Mouse (Mus musculus) testis, postnatal 10 days (tissue): ENCODE measurements at regions not wholly inside any gene's neighbourhood (a gene's known extent, or its start where the extent isn't known, plus 50 kb on each side); places are given as distances from the start of the nearest gene placed in this dataset.

Experiments used
- DNase-seq: peaks from one replicate; pipeline ENCODE4 v3.0.0; 2021; ENCODE audit warnings: low spot score

GRCm38 (mm10) chr9:41682911-41683310 is 441.2 kb downstream of the Sorl1 start:
- no peak for DNase-seq

- DNase-seq: no peak
These were observed 448.4 kb downstream of the Sorl1 start for GRCm38 (mm10) chr9:41675656-41676055.

DNA sequence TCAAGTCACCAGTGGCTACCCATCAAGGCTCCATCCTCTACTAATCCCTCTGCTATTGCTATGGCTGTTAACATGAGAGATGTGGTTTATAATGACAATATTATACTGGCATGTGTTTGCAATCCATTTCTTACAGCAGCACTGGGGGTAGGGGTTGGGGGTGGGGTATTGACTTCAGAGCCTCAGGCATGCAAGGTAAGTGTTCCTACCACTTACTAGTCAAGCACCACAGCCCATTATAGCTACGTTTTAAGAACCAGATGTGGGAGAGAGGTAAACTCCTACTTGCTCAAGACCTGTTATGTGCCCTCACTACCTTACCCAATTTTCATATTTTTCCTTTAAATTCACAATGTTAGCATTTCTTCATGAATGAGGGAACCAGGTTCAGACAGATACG is 451.1 kb downstream of the Sorl1 start:
- no peak for DNase-seq

GRCm38 (mm10) chr9:41668741-41669140 is 455.4 kb downstream of the Sorl1 start:
- DNase-seq: no peak

DNA sequence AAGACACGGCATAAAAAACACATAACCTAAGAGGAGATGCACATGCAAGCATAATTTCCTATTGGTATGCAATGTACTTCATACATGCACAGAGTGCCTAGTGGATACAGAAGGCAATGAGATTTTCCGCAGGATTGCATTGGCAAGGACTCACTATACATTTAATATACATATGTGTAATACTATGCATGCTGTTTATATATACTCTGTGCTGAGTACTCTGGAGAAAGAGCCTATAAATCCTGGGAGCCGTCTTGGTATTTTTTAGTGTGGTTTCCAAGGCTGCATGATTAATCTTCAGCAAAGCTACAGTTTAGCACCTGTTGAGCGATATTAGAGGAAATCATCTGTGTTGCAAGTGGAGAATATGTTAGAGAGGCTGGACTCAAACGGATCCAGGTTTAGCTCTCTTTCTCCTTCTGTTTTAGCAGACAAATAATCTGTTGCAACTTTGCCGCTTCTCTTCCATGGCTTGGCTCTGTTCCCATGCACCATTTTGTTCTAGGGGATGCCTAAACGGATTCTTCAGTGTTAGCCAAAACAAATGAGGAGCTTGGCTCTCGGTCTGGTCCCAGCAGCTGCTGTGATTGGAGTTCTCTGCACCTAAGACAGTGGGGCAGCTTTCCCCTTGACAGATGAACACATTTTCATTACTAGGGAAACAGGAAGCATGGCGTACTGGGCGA is 459.0 kb downstream of the Sorl1 start:
- DNase-seq: peak; percentile 42

DNA sequence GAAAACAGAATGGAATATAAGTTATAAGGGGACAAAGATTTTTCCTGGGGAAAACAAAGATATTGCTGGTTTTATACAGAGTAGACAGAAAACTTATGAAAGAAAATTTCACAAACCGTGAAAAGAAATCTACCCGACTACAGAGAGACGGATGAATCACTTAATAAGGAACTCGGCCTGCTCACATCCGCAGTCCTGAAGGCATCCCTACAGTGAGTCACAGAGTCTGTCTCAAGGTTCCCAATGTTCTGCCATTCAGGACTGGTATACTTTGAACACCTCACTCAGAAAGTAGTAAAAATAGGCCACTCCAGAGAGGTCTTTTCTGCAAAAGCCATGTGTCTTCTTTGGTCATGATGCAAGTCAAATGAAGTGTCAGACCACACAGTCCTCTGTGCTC is 463.5 kb downstream of the Sorl1 start:
- no peak for DNase-seq

- no peak for DNase-seq
These were observed 464.1 kb downstream of the Sorl1 start for GRCm38 (mm10) chr9:41660011-41660410.

GRCm38 (mm10) chr9:41631564-41632205 is 470.2 kb upstream of the Ubash3b start:
- DNase-seq: no peak

- no peak for DNase-seq
These were observed 459.8 kb upstream of the Ubash3b start for GRCm38 (mm10) chr9:41621341-41621740.

DNA sequence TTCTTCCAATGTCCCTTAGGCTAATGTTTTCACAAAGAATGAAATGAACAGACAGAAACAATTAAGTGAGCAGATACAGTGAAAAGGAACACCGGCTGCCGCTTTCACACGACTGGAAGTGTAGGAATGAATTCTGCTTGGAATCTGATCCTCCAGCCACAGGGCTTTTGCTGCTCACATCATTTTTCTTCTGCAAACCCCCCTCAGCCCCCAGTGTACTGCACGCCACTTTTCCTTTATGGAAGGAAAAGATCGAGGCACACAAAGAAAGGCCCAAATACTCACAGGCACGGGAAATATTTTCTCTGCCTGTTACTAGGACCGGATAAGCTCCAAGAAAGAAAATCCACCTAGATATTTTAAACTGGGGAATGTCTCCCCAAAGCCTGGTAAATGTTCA is 452.5 kb upstream of the Ubash3b start:
- no peak for DNase-seq

DNA sequence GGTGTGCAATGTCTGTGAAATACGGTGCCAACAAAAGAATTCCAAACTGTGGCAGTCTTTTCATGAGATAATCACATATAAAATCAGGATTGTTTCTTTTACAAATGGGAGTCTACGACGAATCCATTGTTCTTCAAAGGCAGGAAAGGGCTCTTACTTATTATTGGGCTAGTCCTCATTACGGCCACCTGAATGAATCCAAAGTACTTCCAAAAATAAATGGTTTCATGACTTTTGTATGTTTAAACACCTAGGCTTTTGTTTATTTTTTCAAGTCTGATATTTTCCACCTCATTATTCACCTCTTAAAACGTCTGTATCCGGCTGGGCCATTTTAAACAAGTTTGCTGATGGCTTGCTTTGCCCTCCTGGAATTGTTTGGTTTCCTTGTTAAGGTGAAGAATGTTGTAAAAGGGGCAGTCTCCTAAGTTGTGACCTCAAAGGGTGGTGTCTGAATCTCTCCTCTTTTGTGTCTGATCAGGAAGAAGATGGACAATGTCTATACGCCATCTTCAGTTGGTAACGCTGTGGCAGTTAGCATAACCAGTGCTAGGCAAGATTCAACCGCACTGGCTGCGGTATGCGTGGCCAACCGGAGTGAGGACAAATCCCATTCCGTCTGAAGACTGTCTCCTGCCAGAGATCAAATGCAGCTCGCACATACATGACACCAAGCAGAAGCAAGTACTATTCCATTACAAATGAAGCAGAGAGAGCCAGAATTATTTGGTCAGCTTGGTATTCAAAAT is 451.5 kb upstream of the Ubash3b start:
- no peak for DNase-seq

DNA sequence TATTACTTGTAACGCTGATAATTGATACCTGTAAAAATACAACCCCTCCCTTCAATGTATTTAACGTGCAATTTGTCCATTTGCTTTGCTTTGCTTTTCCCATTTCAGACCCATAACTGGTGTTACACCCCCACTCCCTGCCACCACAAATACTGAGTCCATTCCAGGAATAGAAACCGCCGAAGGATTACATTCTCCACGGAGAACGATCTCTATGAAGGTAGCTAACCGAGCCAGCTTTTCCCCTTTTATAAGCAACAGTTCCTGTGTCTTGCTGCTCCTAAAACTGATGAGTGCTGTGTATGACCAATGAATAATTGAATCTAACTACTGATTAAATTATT is 450.9 kb upstream of the Ubash3b start:
- DNase-seq: no peak

- peak; percentile 55 for DNase-seq
These were observed 450.3 kb upstream of the Ubash3b start for GRCm38 (mm10) chr9:41611534-41612451.

DNA sequence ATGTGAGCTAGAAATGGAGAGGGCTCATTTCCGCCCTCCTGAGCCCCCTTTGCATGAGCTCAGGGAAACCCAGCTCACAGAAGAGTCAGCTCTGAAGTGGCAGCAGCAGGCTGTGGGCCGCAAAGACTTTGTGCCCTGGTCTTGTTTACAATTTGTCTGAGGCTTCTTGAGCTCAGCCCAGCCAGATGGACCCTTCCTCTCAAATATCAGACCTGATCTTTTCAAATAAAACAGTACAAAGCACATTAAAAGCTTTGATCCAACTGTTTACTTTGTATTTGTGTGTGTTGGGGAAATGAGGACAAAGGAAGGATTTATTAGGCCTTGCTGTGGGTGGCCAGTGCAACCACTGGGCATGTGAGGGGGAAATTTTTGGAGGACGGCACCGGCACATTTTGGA is 448.9 kb upstream of the Ubash3b start:
- DNase-seq: no peak

DNA sequence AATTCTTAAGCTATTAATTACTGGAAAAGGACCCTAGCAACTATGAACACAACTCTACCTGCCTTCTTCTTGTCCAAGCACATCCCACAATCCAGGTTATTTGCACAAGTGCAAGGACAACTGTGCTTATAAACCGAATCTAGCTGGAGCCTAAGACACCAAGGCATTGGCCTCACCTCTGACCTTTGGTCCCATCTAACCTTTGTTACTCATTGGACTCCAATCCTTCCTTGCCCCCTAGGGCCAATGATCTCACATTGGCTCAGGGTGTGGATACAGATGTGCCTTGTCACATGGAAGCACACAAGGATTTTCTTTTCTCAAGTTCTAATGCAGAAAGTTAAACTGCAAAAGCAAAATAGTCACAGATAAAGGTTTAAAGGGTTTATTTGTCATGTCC is 444.6 kb upstream of the Ubash3b start:
- DNase-seq: no peak

GRCm38 (mm10) chr9:41604916-41605315 is 443.4 kb upstream of the Ubash3b start:
- DNase-seq: no peak

- DNase-seq: no peak
These were observed 439.3 kb upstream of the Ubash3b start for GRCm38 (mm10) chr9:41600778-41601177.

DNA sequence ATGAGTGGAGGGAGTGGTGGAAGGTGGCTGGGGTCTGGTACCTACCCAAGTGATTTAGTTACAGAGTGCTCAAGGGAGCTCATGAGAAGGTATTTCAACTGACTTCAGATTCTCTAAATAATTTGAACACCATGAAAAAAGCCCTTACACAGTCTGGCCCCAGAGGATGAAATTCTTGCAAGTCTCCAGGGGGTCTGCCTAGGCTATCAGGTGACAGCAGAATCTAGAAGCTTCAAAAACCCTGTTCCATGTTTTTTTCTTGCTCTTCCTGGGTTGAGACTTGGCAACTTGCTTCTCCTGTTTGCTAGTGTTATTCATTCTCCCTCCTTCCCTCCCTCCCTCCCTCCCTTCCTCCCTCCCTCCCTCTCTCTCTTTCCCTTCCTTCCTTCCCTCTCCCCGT is 438.4 kb upstream of the Ubash3b start:
- no peak for DNase-seq

DNA sequence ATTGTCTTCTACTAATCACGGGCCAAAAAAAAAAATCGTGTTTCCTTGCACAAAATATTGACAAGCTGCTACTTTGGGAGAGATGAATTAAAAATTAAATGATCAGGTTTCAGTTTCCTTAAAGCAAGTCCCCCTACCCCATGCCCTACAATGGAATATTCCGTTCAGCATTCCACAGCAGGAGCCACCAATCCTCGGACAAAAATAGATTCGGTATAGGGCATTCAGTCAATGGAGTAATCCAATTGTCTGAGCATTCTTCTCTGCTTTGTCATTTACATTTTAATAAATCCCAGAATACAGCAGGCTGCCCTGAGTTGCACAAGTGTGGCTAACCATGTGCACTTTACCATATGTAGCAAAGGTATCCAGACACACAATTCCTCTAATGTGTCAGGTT is 434.3 kb upstream of the Ubash3b start:
- DNase-seq: no peak

GRCm38 (mm10) chr9:41593998-41594397 is 432.5 kb upstream of the Ubash3b start:
- no peak for DNase-seq

DNA sequence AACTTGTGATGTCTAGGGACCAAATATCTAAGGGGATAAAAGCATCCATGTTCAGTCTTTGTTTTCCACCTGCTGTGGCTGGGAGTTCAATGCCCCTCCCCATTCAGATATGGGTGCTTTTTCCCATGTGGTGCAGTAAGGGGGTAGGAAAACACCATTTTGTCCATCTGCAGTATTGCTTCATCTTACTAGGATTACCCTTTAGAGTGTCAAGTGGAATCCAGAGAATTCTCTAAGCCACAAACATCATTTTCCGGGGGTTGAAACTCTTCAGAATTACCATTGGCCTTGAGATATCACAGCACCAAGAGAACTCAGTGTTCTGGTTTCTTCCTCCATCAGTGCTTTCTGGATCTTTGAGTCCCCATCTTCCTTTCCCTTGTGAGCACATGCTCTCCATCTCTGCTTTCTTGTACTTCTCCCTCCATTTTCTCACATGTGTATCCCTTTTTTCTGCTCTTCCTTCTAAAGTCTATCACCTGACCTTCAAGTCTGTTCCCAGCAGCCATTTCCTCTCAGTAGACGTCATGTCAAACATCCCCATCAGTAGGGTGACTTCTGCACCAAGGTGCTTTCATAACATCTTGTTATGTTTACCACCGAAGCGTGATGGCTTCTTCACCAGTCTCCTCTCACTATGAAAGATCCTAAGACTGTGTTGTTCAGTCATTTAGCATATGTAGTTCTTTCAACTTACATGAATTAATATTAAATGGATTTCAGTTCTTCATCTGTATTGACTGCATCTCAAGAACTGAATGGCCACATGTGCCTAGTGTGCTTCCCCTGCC is 431.6 kb upstream of the Ubash3b start:
- DNase-seq: no peak

DNA sequence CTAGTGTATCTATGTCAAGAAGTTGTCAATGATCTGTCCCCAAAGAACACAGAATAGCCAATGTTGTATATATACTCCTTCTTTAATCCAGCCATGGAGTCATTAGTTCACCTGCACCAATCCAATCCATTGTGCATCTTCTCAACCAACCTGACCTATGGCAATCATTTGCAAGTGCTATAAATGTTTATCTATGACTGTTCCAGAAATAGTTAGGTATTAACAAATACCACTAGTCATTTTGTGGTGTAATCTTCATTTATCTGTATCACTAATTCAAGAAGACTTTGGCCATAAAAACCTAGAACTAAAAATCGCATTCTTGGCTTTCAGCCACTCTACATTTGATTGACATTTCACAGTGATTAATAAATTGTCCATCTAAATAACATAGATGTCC is 430.6 kb upstream of the Ubash3b start:
- no peak for DNase-seq
